Mouse (Mus musculus) CD4-positive naive resting alpha-beta T cell, adult 57 days (primary cell): ENCODE results near the gene Zfp330. TPM values are rescaled to one million over a fixed set of nuclear protein-coding genes. Genes with fewer than 3 reads are reported as not detected.

Source experiments
- total RNA-seq: library from RNA; stranded (reverse); gene quantifications from one replicate; pipeline ENCODE4 v1.2.4, GENCODE M21; 2023

Zfp330 gene
- total RNA-seq = 109 TPM

GRCm38 (mm10) chr8:82774093-82774422 is at the start of gene Zfp330:
Gene Zfp330 (minus strand): TSS chr8:82774160.

Other genes with a start within 250 kb of the Zfp330 start
- gene Rnf150, start 89.2 kb upstream of the Zfp330 start, total RNA-seq = 0.24 TPM